Mouse (Mus musculus): ENCODE data around the gene Slc25a18.
"Not testable (repeated sequence)": the region's sequence is repeated elsewhere in the genome, so short reads cannot be mapped to it uniquely, and the experiment has no call there.

GRCm38 (mm10) chr6:120811999-120812398 is 38.6 kb downstream of the Slc25a18 start:
- not testable (repeated sequence) for TF ChIP-seq CTCF (IDR thresholded peaks at IDR 0.05; ENCODE audit: control insufficient read depth, insufficient read depth, low read length); POLR2A (IDR thresholded peaks at IDR 0.05; ENCODE audit: borderline replicate concordance, control insufficient read depth, low read depth, low read length)

Measured in bone marrow, adult 2 months (tissue).